Comparison of ENCODE assay signal across 10 mouse cellular contexts in genomic region chr7:135609655-135610054, GRCm38 (mm10).
DNase-seq lines count a peak whose midpoint lies in the region; ATAC-seq and TF ChIP-seq lines count a peak whose summit lies in the region.
"Had no signal": no experiment of that assay in that cellular context is flagged by ENCODE, and none has a peak within 500 bp of the region (broad histone marks: within the 10 kb centered on the region; RNA-seq: fewer than 3 reads in every experiment).

No protein-coding gene starts in this region.

- no peaks in the 10 kb centered on the region for H3K9me3 ChIP-seq in heart, embryonic 14.5 days (ENCODE audit: control insufficient read depth, low read length)
- H3K9me3 ChIP-seq in midbrain, embryonic 13.5 days, result no peaks in the 10 kb centered on the region
- H3K9me3 ChIP-seq: neural tube, embryonic 13.5 days had no signal

- peak overlapping the region; percentile 1; the same call in 1 of the 2 replicates for H3K27ac ChIP-seq in kidney, adult 2 months (ENCODE audit: insufficient read depth, low read depth, low read length)
- H3K27ac ChIP-seq in heart, embryonic 14.5 days (replicated peaks in 1 of 2; ENCODE audit: control insufficient read depth in 1 of 2, insufficient read depth in 1 of 2, low read depth in 2 of 2, low read length in 2 of 2), result peak overlapping the region; percentile 32 to 48; a peak in 2 of 4 replicates
- 0 out of 2 replicates have a peak overlapping the region, but pooled peaks have one; percentile 27 for H3K27ac ChIP-seq in midbrain, embryonic 13.5 days

- no peak for TF ChIP-seq CTCF in kidney, adult 2 months (conservative IDR thresholded peaks at IDR 0.05; ENCODE audit: insufficient read depth, insufficient read length, low read depth, low read length)

- no peaks in the 10 kb centered on the region for H3K27me3 ChIP-seq in kidney, adult 2 months (replicated peaks; ENCODE audit: control insufficient read depth, insufficient read depth, low read length)
- no peaks in the 10 kb centered on the region for H3K27me3 ChIP-seq in heart, embryonic 14.5 days (ENCODE audit: control insufficient read depth, insufficient read depth, low read length)
- no peaks in the 10 kb centered on the region for H3K27me3 ChIP-seq in midbrain, embryonic 13.5 days
- H3K27me3 ChIP-seq: neural tube, embryonic 13.5 days had no signal

- ATAC-seq in heart, embryonic 14.5 days (ENCODE audit: insufficient number of reproducible peaks, insufficient read depth, low FRiP score, low read depth), result 0 out of 2 replicates have a peak, but pooled peaks have one; percentile 4
- no peak for ATAC-seq in midbrain, embryonic 13.5 days
- no peak for ATAC-seq in inflammation-experienced regulatory T-cells, adult 6 months

- peak; percentile 66 for DNase-seq in kidney, adult 2 months
- DNase-seq in kidney, postnatal 10 days, result no peak
- DNase-seq in Muller cell, postnatal 12 days (ENCODE audit: inconsistent ontology term), result peak; percentile 83
- no peak for DNase-seq in gastrocnemius, postnatal 14 days
- DNase-seq: lung, postnatal 10 days; spleen, adult 18-20 months had no signal

- no peak overlapping the region for H3K9ac ChIP-seq in heart, embryonic 14.5 days (ENCODE audit: low read length)
- no peak overlapping the region for H3K9ac ChIP-seq in midbrain, embryonic 13.5 days (replicated peaks)
- H3K9ac ChIP-seq: neural tube, embryonic 13.5 days had no signal

- no peak overlapping the region for H3K4me3 ChIP-seq in kidney, adult 2 months (ENCODE audit: insufficient read depth, low read depth, low read length)
- H3K4me3 ChIP-seq in heart, embryonic 14.5 days (ENCODE audit: control insufficient read depth in 1 of 2, insufficient read depth in 1 of 2, low read depth in 1 of 2, low read length in 2 of 2), result no peak overlapping the region
- H3K4me3 ChIP-seq in midbrain, embryonic 13.5 days (replicated peaks), result no peak overlapping the region
- H3K4me3 ChIP-seq: neural tube, embryonic 13.5 days had no signal

- H3K4me1 ChIP-seq in kidney, adult 2 months (ENCODE audit: control insufficient read depth, insufficient read depth, low read length), result no peaks in the 10 kb centered on the region
- peaks cover 21 to 26% of the 10 kb centered on the region in 2 experiments for H3K4me1 ChIP-seq in heart, embryonic 14.5 days (ENCODE audit: control insufficient read depth in 2 of 2, insufficient read depth in 2 of 2, low read length in 2 of 2)
- H3K4me1 ChIP-seq in midbrain, embryonic 13.5 days (replicated peaks), result peaks cover 25% of the 10 kb centered on the region

- H3K4me2 ChIP-seq in heart, embryonic 14.5 days (ENCODE audit: low read length), result peak overlapping the region; percentile 26
- H3K4me2 ChIP-seq in midbrain, embryonic 13.5 days (replicated peaks), result no peak overlapping the region
- H3K4me2 ChIP-seq: neural tube, embryonic 13.5 days had no signal

- intact Hi-C loops in gastrocnemius, postnatal 14 days (cut with DNase I; ENCODE audit: low total_unique reads), result no loop called here

- WGBS in kidney, adult 2 months, result 19% methylated on average over 7 of the region's 7 CpGs
- 24% methylated on average over 7 of the region's 7 CpGs for WGBS in heart, embryonic 14.5 days
- 58% methylated on average over 7 of the region's 7 CpGs for WGBS in midbrain, embryonic 13.5 days

- H3K36me3 ChIP-seq in kidney, adult 2 months (ENCODE audit: control insufficient read depth, insufficient read depth, low read length), result no peaks in the 10 kb centered on the region
- no peaks in the 10 kb centered on the region for H3K36me3 ChIP-seq in heart, embryonic 14.5 days (ENCODE audit: control insufficient read depth, insufficient read depth, low read length)
- no peaks in the 10 kb centered on the region for H3K36me3 ChIP-seq in midbrain, embryonic 13.5 days
- H3K36me3 ChIP-seq: neural tube, embryonic 13.5 days had no signal

- no peak for TF ChIP-seq POLR2A in kidney, adult 2 months (IDR thresholded peaks at IDR 0.05; ENCODE audit: low read depth, low read length)

Comparison
In these comparisons a context has a peak if more than half of its experiments do, and no peak if none do; other contexts are left out.
1. DNase-seq: peak in kidney, adult 2 months (single experiment) and Muller cell, postnatal 12 days (single experiment); none in kidney, postnatal 10 days (single experiment) and gastrocnemius, postnatal 14 days (single experiment).
2. Peak in every context shown above with its lines, with median percentiles within 50 percentile points of each other: H3K27ac ChIP-seq.